Comparison of ENCODE assay signal across 16 mouse cellular contexts in genomic region chr2:34014868-34015639, GRCm38 (mm10).
DNase-seq lines count a peak whose midpoint lies in the region; ATAC-seq lines count a peak whose summit lies in the region.
"Had no signal": no experiment of that assay in that cellular context is flagged by ENCODE, and none has a peak within 500 bp of the region (broad histone marks: within the 10 kb centered on the region; RNA-seq: fewer than 3 reads in every experiment).

No protein-coding gene starts in this region.

- no peaks in the 10 kb centered on the region for H3K27me3 ChIP-seq in hindbrain, embryonic 10.5 days (ENCODE audit: insufficient read depth, poor library complexity, severe bottlenecking)
- no peaks in the 10 kb centered on the region for H3K27me3 ChIP-seq in hindbrain, embryonic 16.5 days (replicated peaks; ENCODE audit: control insufficient read depth, insufficient read depth, low read length)
- no peaks in the 10 kb centered on the region for H3K27me3 ChIP-seq in lung, embryonic 16.5 days (ENCODE audit: control insufficient read depth, insufficient read depth, low read depth, low read length)
- no peaks in the 10 kb centered on the region for H3K27me3 ChIP-seq in limb, embryonic 13.5 days
- H3K27me3 ChIP-seq in stomach, embryonic 16.5 days (ENCODE audit: control insufficient read depth, insufficient read depth, low read length), result no peaks in the 10 kb centered on the region
- H3K27me3 ChIP-seq: hindbrain, embryonic 15.5 days; neural tube, embryonic 15.5 days had no signal

- no peak overlapping the region for H3K4me3 ChIP-seq in hindbrain, embryonic 10.5 days
- H3K4me3 ChIP-seq in hindbrain, embryonic 16.5 days (ENCODE audit: low read length), result no peak overlapping the region
- H3K4me3 ChIP-seq in lung, embryonic 16.5 days (ENCODE audit: low read length), result no peak overlapping the region
- H3K4me3 ChIP-seq in limb, embryonic 13.5 days, result no peak overlapping the region
- H3K4me3 ChIP-seq in stomach, embryonic 16.5 days (replicated peaks; ENCODE audit: low read length), result no peak overlapping the region
- H3K4me3 ChIP-seq: heart, embryonic 13.5 days; hindbrain, embryonic 15.5 days; neural tube, embryonic 15.5 days had no signal

- no peak overlapping the region for H3K9ac ChIP-seq in hindbrain, embryonic 16.5 days (ENCODE audit: low read depth, low read length)
- H3K9ac ChIP-seq in lung, embryonic 16.5 days (ENCODE audit: low read length), result no peak overlapping the region
- H3K9ac ChIP-seq in limb, embryonic 13.5 days, result 0 out of 2 replicates have a peak overlapping the region, but pooled peaks have one; percentile 1
- no peak overlapping the region for H3K9ac ChIP-seq in stomach, embryonic 16.5 days (ENCODE audit: low read length)
- H3K9ac ChIP-seq: heart, embryonic 13.5 days; hindbrain, embryonic 15.5 days; neural tube, embryonic 15.5 days had no signal

- H3K4me1 ChIP-seq in hindbrain, embryonic 10.5 days (replicated peaks), result peaks cover 28% of the 10 kb centered on the region
- H3K4me1 ChIP-seq in hindbrain, embryonic 16.5 days (ENCODE audit: control insufficient read depth, insufficient read depth, low read depth, low read length), result peaks cover 2% of the 10 kb centered on the region
- no peaks in the 10 kb centered on the region for H3K4me1 ChIP-seq in lung, embryonic 16.5 days (replicated peaks; ENCODE audit: control insufficient read depth, insufficient read depth, low read length)
- peaks cover 20% of the 10 kb centered on the region for H3K4me1 ChIP-seq in limb, embryonic 13.5 days
- no peaks in the 10 kb centered on the region for H3K4me1 ChIP-seq in stomach, embryonic 16.5 days (ENCODE audit: control insufficient read depth, insufficient read depth, low read length)
- H3K4me1 ChIP-seq: heart, embryonic 13.5 days had no signal

- no peak for DNase-seq in hindbrain, embryonic 10.5 days (ENCODE audit: low spot score)
- no peak for DNase-seq in lung, postnatal 36 days
- DNase-seq in yolk sac, embryonic 10.5 days (ENCODE audit: low spot score), result no peak
- DNase-seq: B cell, adult 2 months; cerebellum, adult 9-10 months; gastrocnemius, postnatal 25 days; kidney, adult 9 months; spleen, adult 18-20 months; thymus, postnatal 4 days had no signal

- no peaks in the 10 kb centered on the region for H3K9me3 ChIP-seq in hindbrain, embryonic 10.5 days
- no peaks in the 10 kb centered on the region for H3K9me3 ChIP-seq in hindbrain, embryonic 16.5 days (ENCODE audit: control insufficient read depth, low read length)
- H3K9me3 ChIP-seq in lung, embryonic 16.5 days (ENCODE audit: control insufficient read depth, low read length), result no peaks in the 10 kb centered on the region
- H3K9me3 ChIP-seq in limb, embryonic 13.5 days, result peaks cover 3% of the 10 kb centered on the region; the same call in 1 of the 2 replicates
- no peaks in the 10 kb centered on the region for H3K9me3 ChIP-seq in stomach, embryonic 16.5 days (replicated peaks; ENCODE audit: control insufficient read depth, low read length)
- H3K9me3 ChIP-seq: heart, embryonic 13.5 days; hindbrain, embryonic 15.5 days; neural tube, embryonic 15.5 days had no signal

- 77% methylated on average over 8 of the region's 8 CpGs for WGBS in hindbrain, embryonic 10.5 days
- 72% methylated on average over 8 of the region's 8 CpGs for WGBS in hindbrain, embryonic 16.5 days
- WGBS in lung, embryonic 16.5 days, result 49% methylated on average over 8 of the region's 8 CpGs
- WGBS in limb, embryonic 13.5 days, result 59% methylated on average over 8 of the region's 8 CpGs
- 57% methylated on average over 8 of the region's 8 CpGs for WGBS in stomach, embryonic 16.5 days

- no peak for ATAC-seq in hindbrain, embryonic 16.5 days
- peak; percentile 86 for ATAC-seq in lung, embryonic 16.5 days (ENCODE audit: low read depth)
- no peak for ATAC-seq in limb, embryonic 13.5 days (ENCODE audit: low FRiP score, low read depth)
- peak; percentile 37; the same call in 1 of the 2 replicates for ATAC-seq in stomach, embryonic 16.5 days (ENCODE audit: insufficient read depth, low FRiP score)

- no peak overlapping the region for H3K4me2 ChIP-seq in hindbrain, embryonic 16.5 days (ENCODE audit: low read length)
- 0 out of 2 replicates have a peak overlapping the region, but pooled peaks have one; percentile 14 for H3K4me2 ChIP-seq in lung, embryonic 16.5 days (ENCODE audit: low read depth, low read length)
- H3K4me2 ChIP-seq in limb, embryonic 13.5 days (replicated peaks), result no peak overlapping the region
- H3K4me2 ChIP-seq in stomach, embryonic 16.5 days (ENCODE audit: low read depth, low read length), result no peak overlapping the region
- H3K4me2 ChIP-seq: heart, embryonic 13.5 days; hindbrain, embryonic 15.5 days; neural tube, embryonic 15.5 days had no signal

- no peaks in the 10 kb centered on the region for H3K36me3 ChIP-seq in hindbrain, embryonic 10.5 days
- H3K36me3 ChIP-seq in hindbrain, embryonic 16.5 days (ENCODE audit: control insufficient read depth, insufficient read depth, low read length), result no peaks in the 10 kb centered on the region
- no peaks in the 10 kb centered on the region for H3K36me3 ChIP-seq in lung, embryonic 16.5 days (ENCODE audit: control insufficient read depth, insufficient read depth, low read length)
- H3K36me3 ChIP-seq in limb, embryonic 13.5 days, result no peaks in the 10 kb centered on the region
- no peaks in the 10 kb centered on the region for H3K36me3 ChIP-seq in stomach, embryonic 16.5 days (ENCODE audit: control insufficient read depth, insufficient read depth, low read length)
- H3K36me3 ChIP-seq: heart, embryonic 13.5 days; hindbrain, embryonic 15.5 days; neural tube, embryonic 15.5 days had no signal

- peak overlapping the region; percentile 35; the same call in 1 of the 2 replicates for H3K27ac ChIP-seq in hindbrain, embryonic 10.5 days
- no peak overlapping the region for H3K27ac ChIP-seq in hindbrain, embryonic 16.5 days (ENCODE audit: low read depth, low read length)
- H3K27ac ChIP-seq in lung, embryonic 16.5 days (ENCODE audit: low read length), result peak overlapping the region; percentile 85
- peak overlapping the region; percentile 33; the same call in 1 of the 2 replicates for H3K27ac ChIP-seq in limb, embryonic 13.5 days
- H3K27ac ChIP-seq in stomach, embryonic 16.5 days (ENCODE audit: low read length), result no peak overlapping the region
- H3K27ac ChIP-seq: heart, embryonic 13.5 days; neural tube, embryonic 15.5 days had no signal

Comparison
In these comparisons a context has a peak if more than half of its experiments do, and no peak if none do; other contexts are left out.
1. H3K27ac ChIP-seq: peak in hindbrain, embryonic 10.5 days (single experiment), lung, embryonic 16.5 days (single experiment) and limb, embryonic 13.5 days (single experiment); none in hindbrain, embryonic 16.5 days (single experiment) and stomach, embryonic 16.5 days (single experiment).
2. ATAC-seq: peak in lung, embryonic 16.5 days (single experiment) and stomach, embryonic 16.5 days (single experiment); none in hindbrain, embryonic 16.5 days (single experiment) and limb, embryonic 13.5 days (single experiment).